Mouse (Mus musculus): ENCODE results near the gene Slc6a9. TPM values are rescaled to one million over a fixed set of nuclear protein-coding genes. Genes with fewer than 3 reads are reported as not detected.

The Slc6a9 gene
- total RNA-seq, 2 experiments from 2014 or later, result 0.05 to 0.21 TPM

- ATAC-seq (replicated peaks; ENCODE audit: poor library complexity), result no peak
These were observed 71.9 kb downstream of the Slc6a9 start for GRCm38 (mm10) chr4:117906196-117906595.

GRCm38 (mm10) chr4:117908834-117909453 lies 74.6 kb downstream of the Slc6a9 start:
- no peak for ATAC-seq (replicated peaks; ENCODE audit: poor library complexity)

- no peak for ATAC-seq (replicated peaks; ENCODE audit: poor library complexity)
These were observed 77.8 kb downstream of the Slc6a9 start for GRCm38 (mm10) chr4:117912131-117912561.

- no peak for ATAC-seq (replicated peaks; ENCODE audit: poor library complexity)
These were observed 78.5 kb downstream of the Slc6a9 start for GRCm38 (mm10) chr4:117912685-117913273.

GRCm38 (mm10) chr4:117913421-117913820 lies 79.1 kb downstream of the Slc6a9 start:
- ATAC-seq (replicated peaks; ENCODE audit: poor library complexity), result no peak

GRCm38 (mm10) chr4:117914031-117914430 lies 79.7 kb downstream of the Slc6a9 start:
- ATAC-seq (replicated peaks; ENCODE audit: poor library complexity), result no peak

GRCm38 (mm10) chr4:117914591-117915442 lies 80.5 kb downstream of the Slc6a9 start, which contains the start of gene Ipo13:
Ipo13 (minus strand) TSS chr4:117914999.
- peak; percentile 83 for ATAC-seq (replicated peaks; ENCODE audit: poor library complexity)

GRCm38 (mm10) chr4:117915489-117916105 lies 81.3 kb downstream of the Slc6a9 start:
- ATAC-seq (replicated peaks; ENCODE audit: poor library complexity), result 0 out of 2 replicates have a peak, but pooled peaks have one; percentile 4

- ATAC-seq (replicated peaks; ENCODE audit: poor library complexity), result no peak
These were observed 82.1 kb downstream of the Slc6a9 start for GRCm38 (mm10) chr4:117916386-117916785.

GRCm38 (mm10) chr4:117917402-117917801 lies 83.1 kb downstream of the Slc6a9 start:
- ATAC-seq (replicated peaks; ENCODE audit: poor library complexity), result no peak

GRCm38 (mm10) chr4:117917847-117918246 lies 83.5 kb downstream of the Slc6a9 start:
- no peak for ATAC-seq (replicated peaks; ENCODE audit: poor library complexity)

- ATAC-seq (replicated peaks; ENCODE audit: poor library complexity), result no peak
These were observed 84.0 kb downstream of the Slc6a9 start for GRCm38 (mm10) chr4:117918261-117918660.

GRCm38 (mm10) chr4:117918762-117919161 lies 84.5 kb downstream of the Slc6a9 start:
- peak; percentile 20; the same call in 1 of the 2 replicates for ATAC-seq (replicated peaks; ENCODE audit: poor library complexity)

GRCm38 (mm10) chr4:117921358-117921757 lies 87.1 kb downstream of the Slc6a9 start:
- no peak for ATAC-seq (replicated peaks; ENCODE audit: poor library complexity)

GRCm38 (mm10) chr4:117923450-117923849 lies 89.1 kb downstream of the Slc6a9 start:
- no peak for ATAC-seq (replicated peaks; ENCODE audit: poor library complexity)

Other genes with a start within 250 kb of the Slc6a9 start
- 13.8 and 19.3 TPM in 2 replicates for gene Dmap1, start 152.2 kb upstream of the Slc6a9 start, total RNA-seq (2015)
- 23.7 and 29.1 TPM in 2 replicates for gene Dmap1, start 152.2 kb upstream of the Slc6a9 start, total RNA-seq (2017)
- not detected in 2 replicates for gene Gm12845, start 110.1 kb upstream of the Slc6a9 start, total RNA-seq (2015)
- gene Gm12845, start 110.1 kb upstream of the Slc6a9 start, total RNA-seq (2017), result not detected in 2 replicates
- gene Klf17, start 68.9 kb upstream of the Slc6a9 start, total RNA-seq (2015), result not detected in 2 replicates
- gene Klf17, start 68.9 kb upstream of the Slc6a9 start, total RNA-seq (2017), result not detected in 2 replicates
- gene Ccdc24, start 38.1 kb downstream of the Slc6a9 start, total RNA-seq (2015), result not detected in 2 replicates
- gene Ccdc24, start 38.1 kb downstream of the Slc6a9 start, total RNA-seq (2017), result not detected in 2 replicates
- 0.54 TPM in 2 replicates for gene B4galt2, start 49.0 kb downstream of the Slc6a9 start, total RNA-seq (2015)
- gene B4galt2, start 49.0 kb downstream of the Slc6a9 start, total RNA-seq (2017), result not detected in 2 replicates
- gene Atp6v0b, start 52.8 kb downstream of the Slc6a9 start, total RNA-seq (2015), result 308 and 311 TPM in 2 replicates
- 105 and 150 TPM in 2 replicates for gene Atp6v0b, start 52.8 kb downstream of the Slc6a9 start, total RNA-seq (2017)
- gene Dph2, start 57.5 kb downstream of the Slc6a9 start, total RNA-seq (2015), result 9.5 and 13.0 TPM in 2 replicates
- gene Dph2, start 57.5 kb downstream of the Slc6a9 start, total RNA-seq (2017), result 8.3 and 10.3 TPM in 2 replicates
- 19.1 and 19.5 TPM in 2 replicates for gene Ipo13, start 80.5 kb downstream of the Slc6a9 start, total RNA-seq (2015)
- 6.2 and 10.6 TPM in 2 replicates for gene Ipo13, start 80.5 kb downstream of the Slc6a9 start, total RNA-seq (2017)
- not detected in 2 replicates for gene Artn, start 95.3 kb downstream of the Slc6a9 start, total RNA-seq (2015)
- gene Artn, start 95.3 kb downstream of the Slc6a9 start, total RNA-seq (2017), result not detected in 2 replicates